Mouse (Mus musculus): Measurements from ENCODE around the gene Lipa.

DNA sequence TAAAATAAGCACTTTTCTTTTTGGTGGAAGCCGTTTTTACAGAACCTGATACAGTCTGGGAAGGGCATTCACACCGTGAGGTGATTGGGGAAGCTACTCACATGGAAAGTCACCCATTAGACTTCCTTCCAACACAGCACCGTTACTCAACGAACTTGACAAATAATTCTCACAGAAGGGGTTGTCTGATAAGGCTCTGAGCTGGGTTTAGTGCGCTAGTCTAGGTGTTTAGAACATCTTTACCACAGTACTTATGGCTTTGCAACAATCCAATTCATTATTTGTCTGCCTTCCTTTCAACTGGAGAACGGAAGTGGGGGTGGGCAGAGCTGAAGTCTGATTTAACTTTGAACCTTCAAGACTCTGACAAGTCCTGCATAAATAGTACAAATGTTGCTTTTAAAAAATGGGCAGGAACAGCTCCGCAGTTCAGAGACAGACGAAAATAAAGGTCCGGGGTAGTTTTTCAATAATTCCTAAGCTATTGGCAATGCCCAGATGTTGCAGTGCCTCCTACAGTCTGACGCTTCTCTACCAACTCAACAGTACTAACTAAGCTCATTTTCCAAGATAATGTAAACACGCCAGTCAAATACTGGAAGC lies 852 bp downstream of the Lipa start:
- TF ChIP-seq CTCF (IDR thresholded peaks at IDR 0.05; ENCODE audit: extremely low read depth, insufficient read depth, insufficient read length, insufficient replicate concordance) (no peak), POLR2A (IDR thresholded peaks at IDR 0.05; ENCODE audit: low read depth, low read length) (no peak)
